Mouse (Mus musculus) erythroblast, adult 5-6 weeks (primary cell): ENCODE results near the gene Nrp1. TPM values are rescaled to one million over a fixed set of nuclear protein-coding genes. Genes with fewer than 3 reads are reported as not detected.

ENCODE experiments used
- ATAC-seq: replicated peaks from 2 replicates; pipeline ENCODE4 v1.8.0; 2016; ENCODE audit warnings: moderate number of reproducible peaks, mild to moderate bottlenecking, moderate TSS enrichment, inconsistent platforms; ENCODE audit not compliant: poor library complexity, low FRiP score, severe bottlenecking
- total RNA-seq, 2 experiments: library from RNA; stranded (forward) in 1 of 2; stranded (reverse) in 1 of 2; fragments of 150-400 nt in 1 of 2; fragments of 200-764, 138-1000 nt in 1 of 2; gene quantifications; 2 replicates each; pipeline versions ENCODE4 v1.2.3 to v1.2.4; 2015 to 2017; ENCODE audit warnings: low replicate concordance in 2 of 2

Gene Nrp1
- total RNA-seq (2015; ENCODE audit: low replicate concordance) (2.9 and 11.9 TPM in 2 replicates), total RNA-seq (2017; ENCODE audit: low replicate concordance) (4.6 and 6.0 TPM in 2 replicates)

DNA sequence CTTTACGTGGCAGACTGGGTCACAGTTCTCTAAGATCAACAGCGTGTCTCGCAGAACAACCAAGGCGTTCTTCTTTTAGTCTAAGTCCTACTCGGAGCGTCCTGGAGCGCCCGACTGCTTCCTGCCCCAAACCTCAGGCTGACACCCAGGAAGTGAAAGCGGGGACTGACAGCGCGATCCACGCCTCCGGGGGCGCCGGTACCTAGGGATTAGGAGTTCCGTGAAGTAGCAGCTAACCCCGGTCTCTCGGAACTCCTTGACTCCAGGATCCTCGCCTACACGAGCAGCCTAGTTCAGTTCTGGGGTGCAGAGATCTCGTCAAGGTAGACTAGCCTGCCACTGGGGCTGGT, at the start of gene Nrp1:
Gene Nrp1, plus strand, starts transcription at position 199 of the 350 bp plus-strand sequence.
- ATAC-seq, result no peak

DNA sequence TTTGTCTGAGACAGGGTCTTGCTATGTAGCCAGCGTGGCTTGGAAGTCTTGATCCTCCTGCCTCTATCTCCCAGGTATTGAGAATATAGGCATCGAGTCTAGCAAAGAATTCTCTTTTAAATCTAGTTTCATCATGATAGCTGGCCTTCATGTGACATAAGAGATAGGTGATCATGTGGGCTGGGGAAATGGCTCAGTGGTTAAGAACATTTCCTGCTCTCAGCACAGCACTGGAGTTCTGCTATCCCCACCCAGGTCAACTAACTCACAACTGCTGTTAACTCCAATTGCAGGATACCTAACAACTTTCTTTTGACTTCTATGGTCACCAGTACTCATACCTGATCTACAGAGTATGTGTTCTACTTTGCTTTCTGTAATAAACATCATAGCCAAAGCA, 37.6 kb upstream of the Nrp1 start:
- no peak for ATAC-seq

DNA sequence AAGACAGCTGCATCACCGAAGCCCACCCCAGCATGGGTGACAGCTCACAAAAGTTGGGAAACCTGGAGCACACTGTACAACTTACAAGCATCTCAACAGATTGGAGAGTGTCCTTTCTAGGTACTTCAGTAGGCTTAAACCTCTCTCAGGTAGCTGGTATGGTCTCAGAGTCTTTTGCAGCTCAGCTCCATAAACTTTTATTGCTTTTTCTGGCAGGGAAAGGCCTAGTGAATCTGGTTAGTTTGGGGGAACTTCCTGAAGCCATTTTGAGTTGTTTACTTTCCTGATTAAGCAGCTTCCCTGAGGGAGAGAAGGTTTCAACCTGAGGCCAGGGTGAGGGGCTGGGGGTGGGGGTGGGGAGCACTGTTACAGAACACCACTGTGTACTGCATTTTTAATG, 31.1 kb upstream of the Nrp1 start:
- no peak for ATAC-seq

DNA sequence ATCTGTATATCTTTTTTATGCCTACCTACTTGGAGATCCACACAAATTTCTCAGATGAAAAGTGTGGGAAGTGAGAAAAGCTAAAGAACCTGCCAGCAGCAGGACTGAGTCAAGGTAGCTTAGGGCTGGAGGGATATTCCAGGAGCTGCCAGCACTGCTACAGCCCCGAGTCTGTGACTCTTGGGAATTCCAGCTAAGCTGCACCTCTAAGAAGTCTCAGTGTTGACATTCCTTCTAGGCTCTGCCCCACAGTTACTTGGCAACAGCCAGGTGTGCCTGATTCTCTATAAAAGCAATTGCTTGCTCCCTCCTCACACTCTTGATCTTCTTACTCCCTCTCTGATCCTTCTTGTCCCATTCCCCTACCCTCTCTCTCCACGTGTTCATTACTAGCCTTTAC, 30.5 kb upstream of the Nrp1 start:
- ATAC-seq, result no peak

DNA sequence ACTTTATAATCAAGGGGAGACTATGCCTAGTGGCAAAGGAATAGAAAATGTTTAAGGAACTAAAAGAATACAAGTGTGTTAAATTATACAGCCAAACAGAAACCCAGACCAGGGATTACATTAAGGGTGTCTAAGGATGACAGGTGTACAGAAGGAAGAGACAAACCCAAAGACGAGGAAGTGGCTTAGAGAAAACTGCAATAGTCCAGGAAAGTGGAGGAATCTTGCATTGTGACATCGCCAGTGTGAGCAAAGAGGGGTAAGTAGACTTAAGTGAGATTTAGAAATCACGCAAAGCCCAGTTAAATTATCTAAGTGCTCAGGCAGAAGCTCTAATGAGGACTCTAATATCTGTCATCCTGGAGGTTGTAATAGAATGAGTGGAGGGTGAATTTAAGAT, 28.9 kb upstream of the Nrp1 start:
- ATAC-seq, result no peak

DNA sequence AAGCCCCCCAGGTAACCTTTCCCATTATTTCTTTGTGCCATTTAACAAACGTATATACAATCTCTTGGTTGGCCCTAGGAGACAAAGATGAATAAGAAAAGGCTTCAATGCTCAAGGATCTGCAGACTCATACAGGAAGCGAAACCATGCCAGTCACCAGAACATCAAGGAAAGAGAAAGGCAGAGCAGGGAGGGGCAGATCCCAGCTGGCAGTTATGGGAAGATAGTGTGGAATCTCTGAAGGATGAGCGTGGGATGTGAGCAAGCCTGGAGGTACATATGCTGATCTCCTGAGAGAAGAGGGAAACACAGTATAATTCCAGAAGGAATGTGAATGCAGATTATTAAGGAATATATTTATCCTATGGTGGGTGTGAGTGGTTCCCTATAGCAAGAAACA, 22.4 kb upstream of the Nrp1 start:
- ATAC-seq, result no peak

DNA sequence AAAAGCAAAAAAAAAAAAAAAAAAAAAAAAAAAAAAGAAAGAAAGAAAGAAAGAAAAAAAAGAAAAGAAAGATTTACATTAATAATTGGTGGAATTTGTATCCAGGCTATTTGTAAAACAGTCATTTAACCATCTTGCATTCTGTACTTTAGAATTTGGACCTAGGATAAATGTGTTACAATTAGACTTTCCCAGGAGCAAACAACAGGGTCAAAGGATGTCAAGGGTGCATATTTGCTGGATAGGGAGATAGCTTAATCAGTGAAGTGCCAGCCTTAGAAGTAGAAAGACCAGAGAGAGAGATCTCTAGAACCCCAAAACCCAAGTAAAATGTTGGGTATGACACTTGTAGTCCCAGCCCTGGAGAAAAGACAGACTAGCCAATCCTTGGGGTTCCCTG, 19.5 kb upstream of the Nrp1 start:
- ATAC-seq, result no peak

DNA sequence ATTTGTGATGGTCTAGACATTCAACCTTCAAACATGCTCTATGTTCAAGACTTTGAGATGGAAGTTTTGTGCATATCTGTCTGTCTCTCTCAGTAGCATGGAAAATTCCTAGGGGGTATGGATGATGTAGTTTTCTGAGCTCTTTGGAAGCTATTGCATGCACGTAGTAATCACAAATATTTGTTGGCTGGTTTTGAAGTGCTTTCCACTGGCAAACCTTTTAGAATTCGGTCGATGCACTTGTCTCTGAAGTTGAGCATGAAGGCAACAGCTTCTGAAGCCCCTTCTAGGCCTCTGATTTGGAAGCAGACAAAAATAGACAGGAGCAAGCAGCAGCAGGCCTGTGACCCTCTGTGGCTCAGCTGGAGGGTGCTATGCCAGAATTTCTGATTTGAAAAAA, 18.9 kb upstream of the Nrp1 start:
- ATAC-seq, result no peak

DNA sequence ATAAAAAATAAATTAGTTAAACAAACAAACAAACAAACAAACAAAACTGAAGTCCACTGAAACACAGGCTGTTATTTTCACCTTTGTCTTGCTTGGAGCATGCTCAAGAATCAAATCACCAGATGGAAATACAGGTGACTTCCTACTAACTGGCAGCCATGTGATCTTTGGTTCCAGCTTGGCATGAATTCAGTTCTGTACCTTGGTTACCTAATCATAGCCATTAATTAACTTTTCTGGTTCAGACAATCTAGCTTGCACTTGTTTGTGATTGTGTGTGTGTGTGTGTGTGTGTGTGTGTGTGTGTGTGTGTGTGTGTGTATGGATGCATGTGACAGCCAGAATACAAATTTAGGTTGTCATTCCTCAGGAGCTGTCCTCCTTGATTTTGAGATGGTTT, 8.0 kb upstream of the Nrp1 start:
- ATAC-seq, result no peak

DNA sequence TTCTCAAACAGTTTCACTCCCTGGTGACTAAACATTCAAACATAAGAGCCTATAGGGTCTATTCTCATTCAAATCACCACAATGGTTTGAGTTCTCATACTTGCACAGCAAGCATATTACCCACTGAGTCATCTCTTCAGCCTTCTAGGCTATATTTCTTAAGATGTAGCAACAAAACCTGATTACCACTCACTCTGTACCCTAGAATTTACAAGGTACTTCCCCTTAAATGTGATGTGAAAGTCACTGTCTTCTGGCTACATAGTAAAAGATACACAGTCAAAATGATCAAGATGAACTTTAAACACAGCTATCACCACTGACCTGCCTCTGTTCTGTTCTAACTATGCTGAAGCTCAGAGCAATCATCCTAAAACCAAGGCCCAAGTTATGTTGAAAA, 7.2 kb upstream of the Nrp1 start:
- no peak for ATAC-seq

DNA sequence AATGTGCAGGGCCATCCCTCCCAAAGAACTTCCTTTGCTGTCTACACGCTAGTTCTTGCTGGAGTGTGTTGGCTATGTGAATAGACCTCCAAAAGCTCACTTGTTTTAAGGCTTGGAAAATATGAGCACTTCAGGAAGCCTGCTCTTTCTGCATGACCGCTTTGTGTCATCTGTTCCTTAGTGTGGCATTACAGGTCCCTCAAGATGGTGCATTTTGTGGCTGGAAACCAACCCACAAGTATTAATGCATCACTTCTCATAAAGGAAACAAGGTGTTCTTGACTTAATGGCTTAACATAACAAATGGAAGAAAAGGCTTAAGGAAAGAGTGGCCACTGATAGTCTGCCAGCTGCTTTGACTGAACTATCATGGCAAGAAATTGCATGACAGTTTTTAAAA, 5.6 kb upstream of the Nrp1 start:
- ATAC-seq, result no peak

DNA sequence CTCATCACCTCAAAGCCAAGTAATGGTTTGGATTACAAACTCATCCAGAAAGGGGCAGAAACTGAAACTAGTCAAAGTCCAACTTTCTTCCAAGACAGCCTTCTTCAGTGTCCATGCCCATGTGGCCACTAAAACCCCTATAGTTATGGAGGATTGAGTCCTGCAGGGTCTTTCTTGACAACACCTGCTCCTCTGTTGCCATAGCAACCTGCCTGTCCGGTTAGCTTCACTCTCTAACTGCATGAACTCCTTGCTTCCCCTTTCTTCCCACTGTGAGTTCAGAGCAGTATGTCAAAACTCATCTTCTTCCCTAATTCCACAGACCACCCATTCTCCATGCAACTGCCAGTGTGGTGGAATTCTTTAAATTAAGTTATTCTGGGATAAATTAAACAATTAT, 4.4 kb upstream of the Nrp1 start:
- ATAC-seq, result no peak

DNA sequence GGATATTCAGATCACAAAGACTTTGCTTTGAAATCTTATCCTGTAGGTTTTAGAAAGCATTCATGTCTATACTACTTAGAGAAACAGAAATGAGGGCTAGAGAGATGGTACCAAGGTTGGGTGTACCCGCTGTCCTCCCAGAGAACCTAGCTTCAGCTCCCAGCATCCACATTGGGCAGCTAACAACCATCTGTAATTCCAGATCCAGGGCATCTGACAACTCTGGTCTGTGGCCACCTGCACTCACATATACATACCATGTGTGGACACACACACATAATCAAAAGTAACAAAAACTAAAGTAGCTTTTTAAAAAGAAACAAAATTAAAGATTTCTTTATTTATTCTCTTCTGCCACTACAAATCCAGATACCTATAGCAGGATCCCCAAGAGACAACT, 3.3 kb upstream of the Nrp1 start:
- ATAC-seq, result no peak

DNA sequence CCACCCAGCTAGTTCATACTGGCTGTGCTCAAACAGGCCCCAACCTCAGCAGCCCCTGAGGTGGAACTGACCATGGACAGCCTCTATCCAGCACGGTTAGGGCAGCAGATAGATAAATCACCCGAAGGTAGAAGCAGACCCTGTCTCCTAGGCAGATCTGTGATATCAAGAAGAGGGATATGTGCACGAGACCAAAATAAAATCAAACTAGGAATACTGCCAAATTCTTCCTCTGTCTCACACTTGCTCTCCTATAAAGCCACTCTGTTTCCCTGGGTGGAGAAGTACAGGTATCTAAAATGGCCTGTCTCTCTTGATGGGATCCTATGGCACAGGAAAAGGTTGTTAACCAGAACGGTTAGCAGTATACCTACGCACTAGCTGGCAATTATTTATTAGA, 2.2 kb upstream of the Nrp1 start:
- ATAC-seq, result no peak

DNA sequence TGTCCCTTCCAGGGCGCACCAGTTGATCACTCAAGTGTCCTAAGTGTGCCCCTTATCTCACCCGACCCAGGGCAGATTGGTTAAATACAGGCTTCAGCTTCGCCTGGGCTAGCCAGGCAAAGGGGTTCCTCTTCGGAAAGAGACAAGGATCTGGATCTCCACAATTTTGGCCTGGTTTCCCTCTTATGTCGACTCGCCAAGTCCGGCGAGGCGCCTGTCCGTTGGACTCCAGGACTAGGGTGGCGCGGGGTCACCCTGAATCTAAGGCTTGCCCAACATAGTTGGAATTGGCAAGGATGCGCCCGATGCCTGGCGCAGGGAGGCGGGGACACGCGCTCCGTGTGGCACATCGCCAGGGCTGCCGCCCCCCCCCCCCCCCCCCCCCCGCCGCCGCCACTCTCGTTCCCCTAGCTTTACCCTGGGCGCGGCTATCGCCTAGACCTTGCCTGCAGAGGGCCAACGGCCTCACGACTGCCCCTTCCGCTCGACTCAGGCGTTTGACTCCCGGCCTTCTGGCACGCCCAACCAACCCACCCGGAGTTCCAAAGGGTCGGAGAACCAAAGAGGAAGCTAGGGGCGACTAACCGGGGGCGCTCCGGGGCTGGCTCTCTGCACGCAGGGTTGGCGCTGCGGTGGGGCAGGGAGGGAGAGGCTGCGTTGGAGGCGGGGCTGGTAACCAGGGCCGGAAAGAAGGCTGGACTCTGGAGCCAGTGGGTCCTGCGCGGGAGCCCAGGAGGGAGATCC, 1.4 kb upstream of the Nrp1 start:
- ATAC-seq, result 0 out of 2 replicates have a peak, but pooled peaks have one; percentile 35

DNA sequence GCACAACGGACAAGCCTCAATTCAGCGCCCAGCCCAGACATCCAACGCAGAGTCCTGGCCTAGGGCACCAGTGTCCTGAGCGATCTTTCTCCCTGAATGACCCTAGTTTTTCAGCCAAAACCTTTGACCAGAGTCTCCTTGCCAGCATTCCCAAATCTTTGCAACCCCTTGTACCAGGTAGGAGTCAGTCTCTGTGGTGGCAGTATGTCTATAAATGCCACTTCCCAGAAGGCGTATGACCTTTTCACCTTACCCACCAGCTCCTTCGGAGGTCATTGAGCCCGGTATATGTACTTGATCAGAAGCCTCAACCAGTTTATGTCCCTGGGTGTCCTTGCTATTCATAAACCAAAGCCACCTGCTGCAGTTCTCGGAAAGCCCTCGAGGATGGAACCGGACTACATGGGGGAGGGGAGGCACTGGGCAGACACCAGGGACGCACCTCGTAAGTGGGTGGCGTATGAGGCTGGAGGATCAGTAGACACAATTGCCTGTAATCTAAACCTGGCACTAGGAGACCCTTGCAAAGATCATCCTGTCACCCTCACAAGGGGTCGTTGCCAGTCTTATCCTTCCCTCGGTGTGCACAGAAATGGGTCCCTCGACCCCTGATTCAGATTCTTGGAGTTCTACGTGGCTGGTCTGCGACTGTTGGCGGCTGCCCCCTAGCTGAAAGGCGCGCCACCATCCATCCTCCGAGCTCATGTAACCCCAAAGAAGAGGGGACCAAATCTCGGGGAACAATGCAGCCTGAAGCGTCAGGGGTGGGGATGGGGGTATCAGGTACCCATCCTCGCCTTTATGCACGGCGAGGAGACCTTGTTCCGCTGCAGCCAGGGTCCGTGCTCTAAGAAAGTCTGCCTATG, 631 bp upstream of the Nrp1 start:
- ATAC-seq, result no peak

DNA sequence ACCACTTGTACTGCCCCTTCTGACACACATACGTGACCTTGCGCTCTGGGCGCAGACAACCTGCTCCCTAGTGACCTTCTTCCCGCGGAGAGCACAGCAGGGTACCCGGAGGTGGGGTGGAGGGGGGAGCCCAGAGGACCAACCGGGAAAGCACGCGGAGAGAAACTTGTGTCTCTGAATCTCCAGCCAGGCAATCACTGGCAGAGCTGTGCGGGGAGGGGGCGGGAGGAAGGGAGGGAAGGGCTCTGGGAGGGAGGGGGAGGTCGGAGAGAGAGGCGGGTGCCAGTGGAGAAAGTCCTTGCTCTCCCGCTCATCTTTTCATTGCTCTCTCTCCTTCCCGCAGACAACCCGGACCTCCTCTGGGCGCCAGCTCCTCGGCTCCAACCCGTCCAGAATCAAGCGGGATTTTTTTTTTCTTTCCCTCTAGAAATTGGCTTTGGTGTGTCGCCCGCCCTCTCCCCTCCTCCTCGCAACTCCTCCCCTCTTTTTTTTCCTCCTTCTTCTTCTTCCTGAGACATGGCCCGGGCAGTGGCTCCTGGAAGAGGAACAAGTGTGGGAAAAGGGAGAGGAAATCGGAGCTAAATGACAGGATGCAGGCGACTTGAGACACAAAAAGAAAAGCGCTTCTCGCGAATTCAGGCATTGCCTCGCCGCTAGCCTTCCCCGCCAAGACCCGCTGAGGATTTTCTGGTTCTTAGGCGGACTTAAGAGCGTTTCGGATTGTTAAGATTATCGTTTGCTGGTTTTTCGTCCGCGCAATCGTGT, 534 bp downstream of the Nrp1 start:
- ATAC-seq, result no peak

DNA sequence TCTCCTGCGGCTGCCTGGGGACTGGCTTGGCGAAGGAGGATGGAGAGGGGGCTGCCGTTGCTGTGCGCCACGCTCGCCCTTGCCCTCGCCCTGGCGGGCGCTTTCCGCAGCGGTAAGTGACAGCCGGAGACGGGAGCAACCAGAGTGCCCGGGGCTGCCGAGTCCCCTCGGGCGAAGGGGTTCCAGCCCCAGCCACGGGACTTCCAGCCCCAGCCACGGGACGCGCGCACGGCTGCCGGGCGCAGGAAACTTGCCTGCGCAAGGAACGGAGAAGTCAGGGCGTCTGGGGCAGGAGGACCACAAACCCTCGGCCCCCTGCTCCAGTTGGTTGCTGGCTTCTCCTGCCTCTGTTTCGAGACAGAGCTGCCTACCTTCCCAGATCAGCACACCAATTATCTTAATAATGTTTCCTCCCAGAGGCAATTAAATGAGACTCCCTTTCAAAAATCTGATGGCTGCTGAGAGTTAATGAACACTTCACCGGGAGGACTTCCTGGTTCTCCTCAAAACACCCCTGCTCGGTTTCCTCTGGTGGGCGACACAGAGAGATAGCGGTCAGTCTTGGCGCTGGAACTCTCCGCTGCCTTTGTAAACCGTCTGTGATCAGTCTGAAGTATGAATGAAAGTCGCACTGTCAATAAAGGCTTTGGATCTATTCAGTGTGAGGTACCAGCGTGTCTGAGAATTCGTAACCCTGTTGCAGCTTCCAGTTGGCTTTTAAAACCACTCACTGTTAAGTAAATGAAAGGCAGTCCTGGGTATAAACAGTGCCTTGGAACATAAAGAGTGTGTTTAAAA, 1.3 kb downstream of the Nrp1 start:
- no peak for ATAC-seq

DNA sequence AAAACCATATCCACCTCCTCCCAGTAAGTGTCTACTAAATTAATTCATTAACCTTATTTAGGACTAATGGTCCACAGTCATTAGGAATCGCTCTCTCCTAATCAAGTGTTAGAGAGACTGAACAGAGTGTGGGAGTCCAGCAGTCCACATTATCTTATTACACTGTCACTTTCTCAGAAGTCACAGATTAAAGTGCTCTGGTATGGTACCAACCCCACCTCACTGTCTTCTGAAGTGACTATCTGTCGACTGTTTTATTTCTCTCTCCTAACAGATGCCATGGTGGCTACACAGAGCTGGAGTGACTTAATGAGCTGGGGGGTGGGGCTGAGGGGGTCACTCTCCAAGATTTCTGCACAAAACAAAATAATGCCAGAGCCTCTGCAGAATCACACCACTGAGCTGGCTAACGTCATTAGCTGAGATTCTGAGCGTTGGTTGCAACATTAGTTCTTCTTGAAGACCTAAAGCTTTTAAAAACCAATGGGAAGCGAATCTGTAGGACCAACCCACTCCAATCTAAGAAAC, 3.0 kb downstream of the Nrp1 start:
- ATAC-seq, result no peak
